Mouse (Mus musculus): ENCODE measurements at regions not wholly inside any gene's neighbourhood (a gene's known extent, or its start where the extent isn't known, plus 50 kb on each side); places are given as distances from the start of the nearest gene placed in this dataset.

DNA sequence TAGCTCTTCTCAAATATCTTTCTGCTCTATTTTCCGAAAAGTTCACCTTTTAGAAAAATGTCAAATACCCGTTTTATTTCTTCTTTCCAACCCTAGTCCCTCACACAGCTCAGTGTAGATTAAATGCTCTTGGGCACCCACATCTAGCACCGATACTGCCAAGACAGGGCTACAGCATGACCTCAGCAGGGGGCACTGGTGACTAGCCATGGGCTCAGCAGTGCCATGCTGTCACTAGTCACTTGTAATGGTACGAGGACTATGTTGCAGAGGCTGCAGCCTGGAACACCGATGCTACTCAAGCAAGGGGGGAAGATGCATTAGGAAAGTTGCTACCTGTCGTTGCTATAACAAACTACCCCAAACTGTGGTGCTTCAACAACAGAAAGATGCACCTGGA lies 180.7 kb downstream of the Irs2 start:
- no peak for DNase-seq
- no peak overlapping the region for H3K9ac ChIP-seq
- 88% methylated on average over 6 of the region's 6 CpGs for WGBS
- H3K27me3 ChIP-seq (ENCODE audit: insufficient read depth, low read length) = no peaks in the 10 kb centered on the region
- H3K9me3 ChIP-seq (ENCODE audit: low read length) = no peaks in the 10 kb centered on the region
- ATAC-seq = no peak
- no peak for TF ChIP-seq CTCF (IDR thresholded peaks at IDR 0.05; ENCODE audit: low read depth)
- no peak overlapping the region for H3K4me3 ChIP-seq (ENCODE audit: low read depth, low read length)
- H3K36me3 ChIP-seq (ENCODE audit: insufficient read depth) = no peaks in the 10 kb centered on the region
- H3K27ac ChIP-seq (ENCODE audit: low read depth, low read length) = no peak overlapping the region
- no peaks in the 10 kb centered on the region for H3K4me1 ChIP-seq (ENCODE audit: insufficient read depth)
- no peak overlapping the region for H3K4me2 ChIP-seq (ENCODE audit: low read depth)

DNA sequence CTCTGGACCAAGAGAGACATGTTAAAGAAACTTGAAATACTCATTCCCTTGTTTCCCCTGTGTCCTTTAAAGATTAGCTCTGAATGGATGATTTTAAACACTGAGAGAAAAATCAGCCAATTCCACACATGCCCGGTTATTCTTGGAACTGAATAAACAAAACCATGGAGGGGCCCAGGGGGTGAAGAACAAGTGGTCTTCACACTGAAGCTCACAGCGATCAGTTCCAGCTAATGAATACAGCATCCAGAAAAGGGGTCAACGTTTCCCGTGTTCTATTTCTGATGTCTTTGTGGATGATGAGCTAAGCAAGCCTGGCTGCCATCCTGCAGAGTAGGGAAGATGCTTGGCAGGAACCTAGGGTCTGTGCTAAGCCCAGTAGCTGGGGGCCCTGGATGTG lies 182.3 kb downstream of the Irs2 start:
- no peaks in the 10 kb centered on the region for H3K4me1 ChIP-seq (ENCODE audit: insufficient read depth)
- 22% methylated on average over 4 of the region's 4 CpGs for WGBS
- H3K9me3 ChIP-seq (ENCODE audit: low read length) = no peaks in the 10 kb centered on the region
- no peak overlapping the region for H3K9ac ChIP-seq
- TF ChIP-seq CTCF (IDR thresholded peaks at IDR 0.05; ENCODE audit: low read depth) = no peak
- H3K36me3 ChIP-seq (ENCODE audit: insufficient read depth) = no peaks in the 10 kb centered on the region
- no peak for ATAC-seq
- DNase-seq = no peak
- no peak overlapping the region for H3K4me3 ChIP-seq (ENCODE audit: low read depth, low read length)
- no peaks in the 10 kb centered on the region for H3K27me3 ChIP-seq (ENCODE audit: insufficient read depth, low read length)
- H3K4me2 ChIP-seq (ENCODE audit: low read depth) = no peak overlapping the region
- no peak overlapping the region for H3K27ac ChIP-seq (ENCODE audit: low read depth, low read length)

DNA sequence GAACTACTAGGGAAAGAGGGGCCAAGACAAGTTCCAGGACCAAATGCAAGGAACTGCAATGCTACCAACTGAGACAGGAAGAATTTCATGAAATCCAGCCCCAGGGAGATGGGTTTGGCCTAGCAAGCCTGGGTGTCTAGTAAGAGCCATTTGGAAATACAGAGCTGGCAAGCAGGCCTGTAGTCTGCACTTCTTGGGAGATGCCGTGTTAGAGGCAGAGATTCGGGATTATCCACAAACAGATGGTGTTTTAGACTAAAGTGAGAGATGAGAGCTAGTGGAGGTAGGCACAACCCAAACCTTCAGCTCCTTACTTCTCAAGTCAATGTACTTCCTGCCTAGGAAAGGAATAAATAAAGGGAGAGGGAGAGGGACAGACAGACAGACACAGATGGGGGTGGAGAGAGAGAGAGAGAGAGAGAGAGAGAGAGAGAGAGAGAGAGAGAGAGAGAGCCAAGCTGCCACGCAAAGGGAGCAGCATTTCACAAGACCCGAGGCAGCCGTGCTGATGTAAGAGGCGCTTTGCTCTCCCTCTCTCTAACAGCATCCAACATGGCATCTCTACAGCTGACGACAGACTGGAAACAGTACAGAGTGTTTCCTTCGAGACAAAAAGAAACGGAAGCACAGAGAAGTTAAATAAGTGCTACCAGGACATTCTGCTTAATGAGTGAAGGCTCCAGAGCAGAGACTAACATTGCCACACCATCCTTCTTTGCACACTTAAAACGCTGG lies 182.9 kb downstream of the Irs2 start:
- Histone ChIP-seq H3K4me1 (ENCODE audit: insufficient read depth) (no peaks in the 10 kb centered on the region), H3K36me3 (ENCODE audit: insufficient read depth) (no peaks in the 10 kb centered on the region), H3K9ac (no peak overlapping the region), H3K4me3 (ENCODE audit: low read depth, low read length) (no peak overlapping the region), H3K4me2 (ENCODE audit: low read depth) (no peak overlapping the region), H3K27ac (ENCODE audit: low read depth, low read length) (peak overlapping the region; percentile 24; the same call in 1 of the 2 replicates), H3K27me3 (ENCODE audit: insufficient read depth, low read length) (no peaks in the 10 kb centered on the region), H3K9me3 (ENCODE audit: low read length) (no peaks in the 10 kb centered on the region)
- DNase-seq = peak; percentile 64
- 40% methylated on average over 10 of the region's 10 CpGs for WGBS
- no peak for TF ChIP-seq CTCF (IDR thresholded peaks at IDR 0.05; ENCODE audit: low read depth)
- ATAC-seq = peak; percentile 91

DNA sequence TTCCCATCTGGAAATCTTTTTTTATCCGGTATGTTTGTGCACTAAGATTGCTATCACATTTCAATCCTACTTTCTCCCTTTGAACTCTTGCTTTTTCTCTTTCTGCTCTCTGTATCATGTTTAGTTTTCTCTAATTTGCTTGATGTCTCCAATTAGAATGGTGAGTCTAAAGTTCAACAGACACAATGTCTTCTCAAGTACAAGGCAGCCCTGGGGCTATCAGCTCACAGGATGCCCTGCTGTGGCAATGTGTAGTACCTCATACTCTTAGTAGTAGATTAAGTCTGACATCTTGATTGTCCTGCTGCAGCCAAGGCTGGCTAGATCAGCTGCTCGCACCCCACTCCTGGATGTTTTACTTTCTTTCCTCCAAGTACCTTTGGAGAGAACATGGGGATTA lies 186.4 kb downstream of the Irs2 start:
- TF ChIP-seq CTCF (IDR thresholded peaks at IDR 0.05; ENCODE audit: low read depth) = no peak
- Histone ChIP-seq H3K9me3 (ENCODE audit: low read length) (no peaks in the 10 kb centered on the region), H3K4me2 (ENCODE audit: low read depth) (no peak overlapping the region), H3K4me3 (ENCODE audit: low read depth, low read length) (no peak overlapping the region), H3K9ac (no peak overlapping the region), H3K27ac (ENCODE audit: low read depth, low read length) (no peak overlapping the region), H3K36me3 (ENCODE audit: insufficient read depth) (no peaks in the 10 kb centered on the region), H3K27me3 (ENCODE audit: insufficient read depth, low read length) (no peaks in the 10 kb centered on the region), H3K4me1 (ENCODE audit: insufficient read depth) (no peaks in the 10 kb centered on the region)
- DNase-seq = no peak
- no peak for ATAC-seq
- 78% methylated on average over 2 of the region's 2 CpGs for WGBS

DNA sequence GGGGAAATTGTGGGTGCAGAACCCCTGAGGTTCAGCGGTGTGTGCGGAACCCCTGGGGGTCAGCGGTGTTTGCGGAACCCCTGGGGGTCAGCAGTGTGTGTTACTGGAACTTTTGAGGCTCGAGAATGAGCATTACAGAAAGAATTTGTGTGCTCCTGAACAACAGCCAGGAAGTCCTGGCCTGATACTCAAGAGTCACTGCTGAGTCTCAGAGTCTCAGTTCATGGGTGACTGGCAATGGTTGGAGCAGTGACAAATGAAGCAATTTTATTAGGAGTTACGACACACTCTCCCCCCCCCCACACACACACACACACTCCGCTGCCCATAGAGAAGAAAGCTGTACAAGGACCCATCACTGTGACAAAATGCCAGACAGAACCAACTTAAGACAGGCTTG lies 193.8 kb downstream of the Irs2 start:
- WGBS = 82% methylated on average over 7 of the region's 7 CpGs

DNA sequence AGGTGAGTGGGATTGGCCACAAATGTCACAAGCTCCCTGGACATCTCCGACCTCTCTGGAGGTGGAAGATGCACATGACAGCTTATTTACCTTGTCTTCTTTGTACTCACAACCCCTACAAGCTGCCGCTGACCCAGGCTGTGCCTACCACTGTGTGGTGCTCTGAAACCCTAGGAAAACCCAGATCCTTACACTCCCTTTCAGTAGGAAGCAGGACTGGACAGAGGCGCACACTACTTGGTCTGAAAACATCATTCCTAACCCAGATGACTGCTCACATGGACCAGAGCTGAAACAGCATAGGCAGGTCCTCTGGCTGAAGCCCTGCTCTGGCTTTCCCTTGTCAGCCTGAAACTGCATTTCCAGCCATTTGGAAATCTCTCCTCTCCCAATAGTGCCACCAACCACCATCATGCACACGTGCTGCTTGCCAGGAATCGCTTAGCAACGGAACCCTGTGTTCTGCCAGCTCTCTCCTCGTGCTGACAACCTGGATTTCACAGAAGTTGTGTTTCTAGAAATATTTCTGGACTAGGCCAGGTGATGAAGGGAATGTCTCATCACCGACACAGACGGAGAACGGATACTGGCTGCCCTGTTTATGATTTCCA lies 196.1 kb downstream of the Irs2 start:
- no peaks in the 10 kb centered on the region for H3K27me3 ChIP-seq (ENCODE audit: insufficient read depth, low read length)
- peak; percentile 93 for ATAC-seq
- no peaks in the 10 kb centered on the region for H3K9me3 ChIP-seq (ENCODE audit: low read length)
- WGBS = 43% methylated on average over 10 of the region's 10 CpGs
- 0 out of 2 replicates have a peak overlapping the region, but pooled peaks have one; percentile 5 for H3K27ac ChIP-seq (ENCODE audit: low read depth, low read length)
- no peaks in the 10 kb centered on the region for H3K36me3 ChIP-seq (ENCODE audit: insufficient read depth)
- H3K4me2 ChIP-seq (ENCODE audit: low read depth) = no peak overlapping the region
- peaks cover 10% of the 10 kb centered on the region for H3K4me1 ChIP-seq (ENCODE audit: insufficient read depth)
- H3K4me3 ChIP-seq (ENCODE audit: low read depth, low read length) = no peak overlapping the region
- no peak overlapping the region for H3K9ac ChIP-seq
- no peak for TF ChIP-seq CTCF (IDR thresholded peaks at IDR 0.05; ENCODE audit: low read depth)
- DNase-seq = peak; percentile 85

More for the DNA sequence above, 193.8 kb downstream of the Irs2 start:
- Histone ChIP-seq H3K4me2 (ENCODE audit: low read depth) (no peak overlapping the region), H3K9me3 (ENCODE audit: low read length) (no peaks in the 10 kb centered on the region), H3K27me3 (ENCODE audit: insufficient read depth, low read length) (no peaks in the 10 kb centered on the region), H3K9ac (no peak overlapping the region), H3K4me1 (ENCODE audit: insufficient read depth) (peaks cover 10% of the 10 kb centered on the region), H3K4me3 (ENCODE audit: low read depth, low read length) (no peak overlapping the region), H3K36me3 (ENCODE audit: insufficient read depth) (no peaks in the 10 kb centered on the region), H3K27ac (ENCODE audit: low read depth, low read length) (no peak overlapping the region)
- no peak for ATAC-seq
- DNase-seq = no peak
- no peak for TF ChIP-seq CTCF (IDR thresholded peaks at IDR 0.05; ENCODE audit: low read depth)

DNA sequence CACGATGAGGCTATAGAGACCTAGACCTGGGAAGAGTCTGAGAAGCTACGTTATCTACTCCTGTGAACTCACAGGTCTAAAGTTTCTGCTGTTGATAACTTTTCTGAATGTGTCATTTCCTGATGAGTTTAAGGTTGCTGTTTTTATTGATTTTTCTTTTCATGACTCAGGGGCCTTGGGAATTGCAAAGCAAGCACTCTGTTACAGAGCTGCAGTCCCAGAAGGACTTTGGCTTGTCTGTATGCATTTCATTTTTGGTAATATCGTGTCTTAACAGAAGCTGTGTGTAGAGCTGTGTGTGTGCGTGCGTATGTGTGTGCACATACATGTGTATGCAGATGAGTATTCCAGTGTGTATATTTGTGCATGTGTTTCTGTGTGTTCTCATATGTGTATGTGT lies 201.2 kb downstream of the Irs2 start:
- 96% methylated on average over 5 of the region's 5 CpGs for WGBS
- no peak for ATAC-seq
- H3K4me2 ChIP-seq (ENCODE audit: low read depth) = no peak overlapping the region
- H3K4me3 ChIP-seq (ENCODE audit: low read depth, low read length) = no peak overlapping the region
- DNase-seq = no peak
- H3K36me3 ChIP-seq (ENCODE audit: insufficient read depth) = no peaks in the 10 kb centered on the region
- no peak for TF ChIP-seq CTCF (IDR thresholded peaks at IDR 0.05; ENCODE audit: low read depth)
- H3K9ac ChIP-seq = no peak overlapping the region
- H3K4me1 ChIP-seq (ENCODE audit: insufficient read depth) = peaks cover 2% of the 10 kb centered on the region; the same call in 1 of the 2 replicates
- no peak overlapping the region for H3K27ac ChIP-seq (ENCODE audit: low read depth, low read length)
- H3K9me3 ChIP-seq (ENCODE audit: low read length) = no peaks in the 10 kb centered on the region
- no peaks in the 10 kb centered on the region for H3K27me3 ChIP-seq (ENCODE audit: insufficient read depth, low read length)

Measured in forebrain, postnatal 0 days (tissue).